21 mouse cellular contexts compared by ENCODE assay signal in the genomic region with DNA sequence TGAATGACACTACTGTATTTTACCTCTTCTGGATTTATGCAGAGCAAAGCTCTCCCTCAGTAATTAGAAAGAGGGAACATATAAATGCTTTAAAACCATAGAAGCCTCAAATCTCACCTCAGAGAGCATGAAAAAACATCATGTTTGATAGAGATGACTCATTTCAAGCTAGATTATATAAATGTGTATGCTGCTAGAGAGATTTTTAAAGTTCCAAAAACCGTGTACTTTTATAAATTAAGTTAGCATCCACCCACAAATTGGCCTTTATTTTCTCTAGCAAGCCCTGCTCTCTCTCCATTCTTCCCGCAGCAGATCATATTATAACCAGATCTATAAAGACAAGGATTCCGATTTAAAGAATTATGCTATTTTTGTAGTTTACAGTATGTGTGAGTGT.
DNase-seq lines count a peak whose midpoint lies in the region; ATAC-seq and TF ChIP-seq lines count a peak whose summit lies in the region.
"Had no signal": no experiment of that assay in that cellular context is flagged by ENCODE, and none has a peak within 500 bp of the region (broad histone marks: within the 10 kb centered on the region; RNA-seq: fewer than 3 reads in every experiment).

No protein-coding gene starts in this region.

- peak overlapping the region; percentile 54; the same call in 1 of the 2 replicates for H3K27ac ChIP-seq in left cerebral cortex, adult 2 months

- intact Hi-C loops in left cerebral cortex, adult 2 months (cut with DNase I), result no loop called here
- intact Hi-C loops in left cerebral cortex, postnatal 4 days (cut with DNase I), result no loop called here
- intact Hi-C loops in gastrocnemius, postnatal 14 days (cut with DNase I; ENCODE audit: low total_unique reads), result no loop called here

- H3K4me3 ChIP-seq in left cerebral cortex, adult 2 months, result no peak overlapping the region

- TF ChIP-seq CTCF in left cerebral cortex, adult 2 months (IDR thresholded peaks at IDR 0.05), result no peak

- DNase-seq in frontal cortex, postnatal 14 days (ENCODE audit: low spot score in 2 of 2), result no peak
- no peak for DNase-seq in left cerebral cortex, adult 2 months (ENCODE audit: extremely low spot score in 1 of 2, low spot score in 2 of 2)
- no peak for DNase-seq in left cerebral cortex, postnatal 4 days
- peak; percentile 40 for DNase-seq in brain, adult 2 months (ENCODE audit: low read depth, low spot score)
- DNase-seq in telencephalon, adult 2 months (ENCODE audit: low read depth, low spot score), result peak; percentile 27
- DNase-seq in gastrocnemius, postnatal 25 days, result no peak
- no peak for DNase-seq in gastrocnemius, postnatal 14 days
- DNase-seq: adrenal gland, adult 2 months; adrenal gland, adult 8-10 months; adrenal gland, postnatal 10 days; adrenal gland, postnatal 14 days; adrenal gland, postnatal 25 days; adrenal gland, postnatal 36 days; B cell, adult 2 months; cerebellum, adult 11 months; cerebellum, adult 11-12 months; cerebellum, adult 18-20 months had no signal

- ATAC-seq in frontal cortex, adult (ENCODE audit: low TSS enrichment), result peak; percentile 92
- ATAC-seq: activated CD4-positive, CD25-positive, alpha-beta regulatory T cell, adult 4 months; CD4-positive, CD25-positive, alpha-beta regulatory T cell, adult 4 months; Patski had no signal

Comparison
In these comparisons a context has a peak if more than half of its experiments do, and no peak if none do; other contexts are left out.
1. DNase-seq: peak in brain, adult 2 months (single experiment) and telencephalon, adult 2 months (single experiment); none in frontal cortex, postnatal 14 days (0 of 2), left cerebral cortex, adult 2 months (0 of 2), left cerebral cortex, postnatal 4 days (single experiment), gastrocnemius, postnatal 25 days (single experiment) and gastrocnemius, postnatal 14 days (single experiment).